Mouse (Mus musculus) thymus, adult 2 months (tissue): ENCODE results near the gene Ints3.

Experiments used
- CTCF ChIP-seq: fragments of 200-500 bp; IDR thresholded peaks from 2 replicates; pipeline ENCODE4 v1.5.1; 2012; ENCODE audit warnings: mild to moderate bottlenecking, control low read depth, low read length, moderate library complexity, borderline replicate concordance; ENCODE audit not compliant: control insufficient read depth, poor library complexity, insufficient read depth; ENCODE audit errors: extremely low read depth
- POLR2A ChIP-seq: fragments of 200-500 bp; IDR thresholded peaks from 2 replicates; pipeline ENCODE4 v1.6.1; 2012; ENCODE audit warnings: mild to moderate bottlenecking, low read length, control low read depth, moderate library complexity; ENCODE audit not compliant: control insufficient read depth, poor library complexity, insufficient read depth; ENCODE audit errors: extremely low read depth

DNA sequence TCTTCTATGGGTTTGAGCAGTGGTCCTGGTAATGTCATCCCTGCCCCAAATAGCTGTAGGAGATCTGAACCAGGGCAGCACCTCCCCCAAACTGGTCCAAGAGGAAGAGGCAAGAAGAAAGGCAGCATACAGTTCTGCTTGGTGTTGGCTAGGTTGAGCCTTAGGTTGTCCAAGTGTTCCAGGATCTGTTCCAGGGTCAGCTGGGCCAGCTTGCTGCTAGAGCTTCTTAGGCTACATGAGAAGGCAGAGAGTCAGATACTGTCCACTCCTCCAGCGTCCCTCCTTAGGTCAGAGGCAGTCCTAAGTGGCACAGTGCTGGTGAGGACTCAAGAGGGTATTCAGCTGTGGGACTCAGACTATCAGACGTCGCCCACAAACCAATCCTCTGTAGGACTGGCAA lies 40.8 kb downstream of the Ints3 start:
- TF ChIP-seq POLR2A: no peak
- no peak for TF ChIP-seq CTCF
